Comparison of ENCODE assay signal across 8 mouse cellular contexts in the genomic region with DNA sequence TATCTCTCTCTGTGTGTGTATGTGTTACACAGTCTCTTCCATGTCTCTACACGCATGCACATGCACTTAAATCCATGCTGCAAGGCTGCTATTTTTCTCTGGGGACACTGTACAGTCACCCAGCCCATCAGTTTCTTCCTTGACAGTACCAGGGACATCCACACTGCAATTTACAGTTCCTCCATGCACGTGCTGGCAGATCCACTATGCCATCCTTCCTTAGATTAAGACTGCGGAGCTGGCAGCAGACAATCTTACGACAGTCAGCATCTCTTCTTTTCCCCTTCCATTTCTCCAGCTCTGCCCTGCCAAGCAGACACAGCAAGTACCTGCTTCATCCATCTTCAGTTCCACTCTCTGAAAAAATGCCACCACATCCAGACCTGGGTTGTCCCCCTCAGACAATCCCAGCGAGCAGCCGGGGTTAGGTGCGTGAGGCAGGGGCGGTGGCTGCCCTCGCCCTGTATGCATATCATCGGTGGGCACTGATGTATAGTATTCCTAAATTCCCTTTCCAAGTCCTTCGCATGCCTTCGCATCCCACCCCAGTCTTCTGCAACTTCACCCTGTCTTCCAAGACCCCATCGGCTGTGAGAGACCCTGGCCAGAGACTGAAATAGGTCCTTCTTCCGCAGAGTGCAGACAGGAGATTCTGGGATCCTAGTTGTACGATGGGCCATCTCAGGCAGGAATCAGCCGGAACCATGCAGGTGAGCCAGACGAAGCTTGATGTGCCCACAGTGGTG.
A peak's percentile ranks its signal among the peaks of the same experiment; 100 is the strongest.
DNase-seq lines count a peak whose midpoint lies in the region; ATAC-seq lines count a peak whose summit lies in the region.

No protein-coding gene starts in this region.

- ATAC-seq in neural tube, embryonic 13.5 days (ENCODE audit: low read depth): no peak
- no peak for ATAC-seq in erythroid progenitor cell, adult 5-6 weeks (replicated peaks; ENCODE audit: low FRiP score, poor library complexity, severe bottlenecking)

- 78% methylated on average over 17 of the region's 17 CpGs for WGBS in neural tube, embryonic 13.5 days

- H3K36me3 ChIP-seq in neural tube, embryonic 13.5 days: no peaks in the 10 kb centered on the region

- peak overlapping the region; percentile 34 for H3K4me3 ChIP-seq in neural tube, embryonic 13.5 days

- DNase-seq in gastrocnemius, postnatal 10 days: peak; percentile 13
- DNase-seq in gastrocnemius, adult 8-10 months (ENCODE audit: low spot score in 2 of 2): no peak
- peak; percentile 22 to 37 for DNase-seq in cerebellum, adult 18-20 months
- DNase-seq in frontal cortex, postnatal 25 days (ENCODE audit: low spot score in 2 of 2): peak; percentile 27 to 32
- DNase-seq in layer of hippocampus, postnatal 10 days (ENCODE audit: low spot score in 2 of 2): peak; percentile 35 to 53
- no peak for DNase-seq in testis, postnatal 10 days (ENCODE audit: low spot score)

- peak overlapping the region; percentile 76 for H3K9ac ChIP-seq in neural tube, embryonic 13.5 days

- no peaks in the 10 kb centered on the region for H3K27me3 ChIP-seq in neural tube, embryonic 13.5 days

- H3K4me2 ChIP-seq in neural tube, embryonic 13.5 days: peak overlapping the region; percentile 64

- H3K9me3 ChIP-seq in neural tube, embryonic 13.5 days: no peaks in the 10 kb centered on the region

- H3K27ac ChIP-seq in neural tube, embryonic 13.5 days (replicated peaks): peak overlapping the region; percentile 96

- H3K4me1 ChIP-seq in neural tube, embryonic 13.5 days (replicated peaks): peaks cover 67% of the 10 kb centered on the region

Comparison
In these comparisons a context has a peak if more than half of its experiments do, and no peak if none do; other contexts are left out.
1. DNase-seq: peak in gastrocnemius, postnatal 10 days (single experiment), cerebellum, adult 18-20 months (2 of 2), frontal cortex, postnatal 25 days (2 of 2) and layer of hippocampus, postnatal 10 days (2 of 2); none in gastrocnemius, adult 8-10 months (0 of 2) and testis, postnatal 10 days (single experiment).